Mouse (Mus musculus): ENCODE results near the gene Cd300ld3. TPM values are rescaled to one million over a fixed set of nuclear protein-coding genes. Genes with fewer than 3 reads are reported as not detected.

Cd300ld3 gene
- total RNA-seq (2017), result 358 to 471 TPM (median 466 TPM) in 3 replicates

GRCm38 (mm10) chr11:115048259-115048658 lies at the start of gene Cd300ld3:
Gene Cd300ld3 (minus strand): TSS chr11:115048409.
- peak; percentile 64 for ATAC-seq (replicated peaks; ENCODE audit: insufficient number of reproducible peaks, low FRiP score, low TSS enrichment, poor library complexity, severe bottlenecking)

DNA sequence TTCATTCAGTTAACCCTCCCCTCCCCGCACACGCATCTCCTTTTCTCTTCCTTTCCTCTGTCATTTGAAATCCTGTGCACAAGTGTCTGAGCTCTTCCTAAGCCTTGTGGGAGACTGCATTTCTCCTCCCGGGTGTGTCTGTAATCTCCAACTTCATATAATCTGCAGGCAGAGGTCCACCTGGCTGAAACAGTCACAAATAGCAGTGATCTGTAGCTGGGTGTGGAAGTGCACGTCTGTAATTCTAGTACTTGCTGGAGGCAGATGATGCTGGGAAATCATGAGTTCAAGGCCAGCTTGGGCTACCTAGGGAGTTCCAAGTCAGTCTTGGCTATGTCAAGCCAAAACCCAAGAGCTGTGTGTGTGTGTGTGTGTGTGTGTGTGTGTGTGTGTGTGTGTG lies 43.9 kb upstream of the Cd300ld3 start:
- ATAC-seq (replicated peaks; ENCODE audit: insufficient number of reproducible peaks, low FRiP score, low TSS enrichment, poor library complexity, severe bottlenecking), result no peak

GRCm38 (mm10) chr11:115091362-115091901 lies 43.2 kb upstream of the Cd300ld3 start, which contains the start of gene Rab37:
Gene Rab37 (plus strand): TSS chr11:115091431.
- ATAC-seq (replicated peaks; ENCODE audit: insufficient number of reproducible peaks, low FRiP score, low TSS enrichment, poor library complexity, severe bottlenecking), result no peak

- no peak for ATAC-seq (replicated peaks; ENCODE audit: insufficient number of reproducible peaks, low FRiP score, low TSS enrichment, poor library complexity, severe bottlenecking)
Measured at GRCm38 (mm10) chr11:115089853-115090252, 41.6 kb upstream of the Cd300ld3 start.

DNA sequence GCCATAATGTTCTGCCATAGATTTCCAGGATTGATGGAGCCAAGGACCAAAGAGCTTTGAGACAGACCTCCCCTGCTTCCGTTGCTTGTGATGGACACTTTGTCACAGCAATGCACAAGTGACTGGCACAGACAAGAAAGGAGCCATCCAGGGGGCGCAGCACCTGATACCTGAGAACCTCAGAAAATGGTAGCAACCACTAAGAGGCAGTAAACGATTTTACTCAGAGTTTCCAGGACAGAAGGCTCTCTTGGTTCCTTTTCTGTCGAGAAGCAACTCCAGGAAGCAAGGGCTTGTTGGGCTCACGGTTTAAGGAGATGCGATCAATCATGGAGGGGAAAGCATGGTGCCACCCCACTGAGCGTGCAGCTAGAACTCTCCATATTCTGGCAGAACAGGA lies 38.0 kb upstream of the Cd300ld3 start:
- no peak for ATAC-seq (replicated peaks; ENCODE audit: insufficient number of reproducible peaks, low FRiP score, low TSS enrichment, poor library complexity, severe bottlenecking)

- ATAC-seq (replicated peaks; ENCODE audit: insufficient number of reproducible peaks, low FRiP score, low TSS enrichment, poor library complexity, severe bottlenecking), result no peak
Measured at GRCm38 (mm10) chr11:115085064-115085463, 36.9 kb upstream of the Cd300ld3 start.

DNA sequence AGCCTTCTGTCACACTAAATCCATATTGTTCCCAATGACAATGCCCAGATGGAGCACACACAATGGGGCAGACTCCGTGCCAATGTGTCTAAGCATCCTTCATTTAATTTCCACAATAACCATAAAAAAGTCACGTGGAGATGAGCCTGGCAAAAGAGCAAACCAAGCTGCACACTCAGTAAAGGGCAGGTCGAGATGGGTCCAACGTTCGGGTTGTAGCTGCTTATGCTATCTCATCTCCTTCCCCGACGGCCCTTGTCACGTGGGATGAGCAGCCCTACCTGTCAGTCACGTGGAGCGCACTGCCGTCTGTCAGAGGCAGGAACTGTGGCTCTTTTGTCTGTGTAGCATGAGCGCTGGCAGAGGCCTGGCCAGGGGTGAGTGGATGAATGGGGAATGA lies 36.4 kb upstream of the Cd300ld3 start:
- ATAC-seq (replicated peaks; ENCODE audit: insufficient number of reproducible peaks, low FRiP score, low TSS enrichment, poor library complexity, severe bottlenecking), result no peak

- peak; percentile 48; the same call in 1 of the 2 replicates for ATAC-seq (replicated peaks; ENCODE audit: insufficient number of reproducible peaks, low FRiP score, low TSS enrichment, poor library complexity, severe bottlenecking)
Measured at GRCm38 (mm10) chr11:115083376-115084139, 35.3 kb upstream of the Cd300ld3 start.

GRCm38 (mm10) chr11:115082196-115082595 lies 34.0 kb upstream of the Cd300ld3 start:
- no peak for ATAC-seq (replicated peaks; ENCODE audit: insufficient number of reproducible peaks, low FRiP score, low TSS enrichment, poor library complexity, severe bottlenecking)

DNA sequence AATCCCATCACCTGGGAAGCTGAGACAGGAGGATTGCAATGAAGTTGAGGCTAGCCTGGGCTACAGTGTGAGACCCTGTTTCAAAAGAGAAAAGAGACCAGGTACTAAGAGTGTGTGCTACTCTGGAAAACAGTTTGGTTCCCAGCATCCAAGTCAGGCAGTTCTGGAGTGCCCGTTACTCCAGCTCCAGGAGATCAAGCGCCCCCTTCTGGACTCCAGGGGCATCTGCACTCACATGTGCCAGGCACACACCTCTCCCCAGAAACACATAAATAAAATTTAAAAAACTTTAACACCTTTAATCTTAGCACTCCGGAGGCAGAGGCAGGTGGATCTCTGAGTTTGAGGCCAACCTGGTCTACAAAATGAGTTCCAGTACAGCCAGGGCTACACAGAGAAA lies 33.2 kb upstream of the Cd300ld3 start:
- ATAC-seq (replicated peaks; ENCODE audit: insufficient number of reproducible peaks, low FRiP score, low TSS enrichment, poor library complexity, severe bottlenecking), result no peak

GRCm38 (mm10) chr11:115080886-115081285 lies 32.7 kb upstream of the Cd300ld3 start:
- peak; percentile 71 for ATAC-seq (replicated peaks; ENCODE audit: insufficient number of reproducible peaks, low FRiP score, low TSS enrichment, poor library complexity, severe bottlenecking)

DNA sequence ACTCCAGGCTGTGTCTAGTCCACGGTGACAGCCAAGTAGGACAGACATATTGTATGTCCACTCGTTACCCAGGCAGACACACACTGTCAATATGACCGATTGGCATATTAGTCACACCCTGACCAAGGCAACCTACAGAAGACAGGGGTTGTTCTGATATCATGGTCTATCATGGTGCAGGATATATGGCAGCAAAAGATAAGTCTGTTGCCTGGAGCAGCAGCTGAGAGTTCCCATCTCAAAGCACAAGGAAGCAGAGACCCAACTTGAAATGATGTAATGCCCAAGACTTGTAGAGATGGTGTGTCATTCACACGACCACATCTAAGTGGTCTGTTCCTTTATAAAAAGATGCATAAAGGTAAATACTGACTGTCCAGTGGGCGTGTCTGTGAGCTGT lies 30.5 kb upstream of the Cd300ld3 start:
- ATAC-seq (replicated peaks; ENCODE audit: insufficient number of reproducible peaks, low FRiP score, low TSS enrichment, poor library complexity, severe bottlenecking), result no peak

GRCm38 (mm10) chr11:115077436-115077835 lies 29.2 kb upstream of the Cd300ld3 start:
- ATAC-seq (replicated peaks; ENCODE audit: insufficient number of reproducible peaks, low FRiP score, low TSS enrichment, poor library complexity, severe bottlenecking), result peak; percentile 7; the same call in 1 of the 2 replicates

DNA sequence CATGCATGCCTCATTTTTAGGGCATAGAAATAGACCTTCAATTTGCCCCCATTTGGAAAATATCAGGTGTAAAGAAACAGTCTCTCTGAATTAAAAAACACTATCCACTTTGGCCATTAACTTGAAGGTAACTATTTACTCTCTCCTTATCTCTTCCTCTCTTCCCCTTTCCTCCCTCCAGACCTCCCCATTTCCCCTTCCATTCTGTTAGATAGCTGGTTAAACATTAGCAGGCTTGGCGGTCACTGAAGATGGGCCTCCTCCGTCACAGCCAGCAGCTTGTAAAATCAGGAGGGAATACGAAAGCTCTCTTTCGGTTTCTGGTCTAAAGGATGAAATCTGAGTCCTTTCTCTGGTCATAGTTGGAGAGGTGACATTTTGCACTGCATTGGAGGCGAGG lies 27.6 kb upstream of the Cd300ld3 start:
- ATAC-seq (replicated peaks; ENCODE audit: insufficient number of reproducible peaks, low FRiP score, low TSS enrichment, poor library complexity, severe bottlenecking), result no peak

- no peak for ATAC-seq (replicated peaks; ENCODE audit: insufficient number of reproducible peaks, low FRiP score, low TSS enrichment, poor library complexity, severe bottlenecking)
Measured at GRCm38 (mm10) chr11:115075407-115075806, 27.2 kb upstream of the Cd300ld3 start.

DNA sequence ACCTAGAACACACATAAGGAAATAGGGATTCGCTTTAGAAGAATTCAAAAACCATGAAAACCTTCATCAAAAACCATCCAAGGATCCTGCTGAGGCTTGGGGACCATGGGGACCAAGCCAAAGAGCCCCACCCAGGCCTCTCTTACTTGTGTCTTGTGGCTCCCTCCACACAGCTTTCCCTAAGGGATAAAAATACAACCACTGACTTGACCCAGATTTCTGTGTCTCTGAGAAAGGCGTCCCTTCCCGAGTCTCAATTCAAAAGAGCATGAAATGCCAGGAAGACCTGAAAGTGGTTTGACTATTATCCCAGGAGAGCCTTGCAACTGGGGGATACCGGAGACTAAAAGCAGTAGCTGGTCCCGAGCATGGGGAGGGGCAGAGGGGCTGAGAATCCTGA lies 24.8 kb upstream of the Cd300ld3 start:
- no peak for ATAC-seq (replicated peaks; ENCODE audit: insufficient number of reproducible peaks, low FRiP score, low TSS enrichment, poor library complexity, severe bottlenecking)

GRCm38 (mm10) chr11:115071631-115072294 lies 23.6 kb upstream of the Cd300ld3 start:
- ATAC-seq (replicated peaks; ENCODE audit: insufficient number of reproducible peaks, low FRiP score, low TSS enrichment, poor library complexity, severe bottlenecking), result peak; percentile 66

GRCm38 (mm10) chr11:115071015-115071551 lies 22.9 kb upstream of the Cd300ld3 start:
- no peak for ATAC-seq (replicated peaks; ENCODE audit: insufficient number of reproducible peaks, low FRiP score, low TSS enrichment, poor library complexity, severe bottlenecking)

DNA sequence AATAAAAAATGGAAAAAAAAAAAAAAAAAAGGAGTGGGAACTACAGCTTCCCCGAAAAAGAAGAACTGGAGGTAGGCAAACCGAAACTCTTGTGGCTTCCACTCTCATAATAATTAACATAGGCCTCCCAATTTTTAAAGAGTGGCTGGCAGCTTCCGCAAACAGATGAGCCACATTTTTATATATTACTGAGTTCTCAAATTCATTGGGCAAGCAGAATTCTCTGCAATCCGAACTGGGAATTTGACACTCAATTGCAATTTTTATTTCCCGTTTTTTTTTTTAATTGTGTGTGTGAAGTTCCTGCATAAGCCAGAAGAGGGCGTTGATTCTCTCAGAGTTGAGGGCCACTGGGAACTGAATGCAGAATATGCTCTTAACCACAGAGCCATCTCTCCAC lies 18.6 kb upstream of the Cd300ld3 start:
- peak; percentile 28 for ATAC-seq (replicated peaks; ENCODE audit: insufficient number of reproducible peaks, low FRiP score, low TSS enrichment, poor library complexity, severe bottlenecking)

- ATAC-seq (replicated peaks; ENCODE audit: insufficient number of reproducible peaks, low FRiP score, low TSS enrichment, poor library complexity, severe bottlenecking), result no peak
Measured at GRCm38 (mm10) chr11:115062077-115062476, 13.9 kb upstream of the Cd300ld3 start, which contains the start of gene Cd300e. Gene Cd300e (minus strand): TSS chr11:115062177.

All from monocyte, adult 5-6 weeks (primary cell).